Mouse (Mus musculus): ENCODE measurements at regions not wholly inside any gene's neighbourhood (a gene's known extent, or its start where the extent isn't known, plus 50 kb on each side); places are given as distances from the start of the nearest gene placed in this dataset.

DNA sequence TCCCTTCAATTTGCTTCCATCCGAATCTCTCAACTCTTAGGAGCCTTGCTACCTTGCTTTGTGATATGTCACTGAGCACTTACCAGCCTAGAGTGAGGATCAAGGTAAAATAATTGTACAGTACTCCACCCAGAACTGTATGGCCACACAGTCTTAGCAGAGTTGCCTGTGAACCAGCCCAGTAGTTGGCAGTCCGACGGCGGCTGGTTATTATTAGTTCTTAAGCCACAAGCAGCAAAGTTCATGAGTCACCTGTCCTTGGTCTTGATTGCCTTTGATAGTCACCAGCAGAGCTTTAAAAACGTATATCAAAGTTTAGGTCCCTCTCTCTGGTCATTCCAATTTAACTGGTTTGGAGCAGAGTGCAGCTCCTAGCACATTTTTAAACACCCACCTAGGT lies 109.1 kb downstream of the Icos start:
- Histone ChIP-seq H3K4me3 (replicated peaks) (no peak overlapping the region), H3K36me3 (replicated peaks; ENCODE audit: low read length) (no peaks in the 10 kb centered on the region), H3K4me1 (no peaks in the 10 kb centered on the region), H3K9me3 (no peaks in the 10 kb centered on the region), H3K27me3 (replicated peaks) (no peaks in the 10 kb centered on the region)
- TF ChIP-seq GATA1 (IDR thresholded peaks at IDR 0.05; ENCODE audit: borderline replicate concordance, low read length) (no peak), FLI1 (IDR thresholded peaks at IDR 0.05; ENCODE audit: low read length) (no peak)

DNA sequence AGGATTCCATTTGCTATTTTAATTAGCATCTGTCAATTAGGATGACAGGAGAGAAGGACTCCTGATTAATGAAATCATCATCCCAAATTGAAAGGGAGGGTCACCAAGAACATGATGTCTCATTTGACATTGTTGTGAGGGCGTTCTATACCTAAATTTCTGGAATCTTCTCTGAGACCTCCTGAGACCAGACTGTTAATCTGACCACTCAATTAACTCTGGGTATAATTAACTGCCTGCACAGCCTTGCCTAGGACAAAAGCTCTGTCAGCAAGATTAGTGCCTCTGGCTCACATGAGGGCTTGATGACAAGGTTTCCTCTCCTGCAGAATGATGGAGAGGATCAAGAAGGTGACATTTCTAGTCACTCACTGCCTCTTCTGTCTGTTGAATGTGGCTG lies 113.1 kb downstream of the Icos start:
- H3K4me1 ChIP-seq, result no peaks in the 10 kb centered on the region
- H3K9me3 ChIP-seq, result no peaks in the 10 kb centered on the region
- no peak overlapping the region for H3K4me3 ChIP-seq (replicated peaks)
- TF ChIP-seq GATA1 (IDR thresholded peaks at IDR 0.05; ENCODE audit: borderline replicate concordance, low read length) (no peak), FLI1 (IDR thresholded peaks at IDR 0.05; ENCODE audit: low read length) (no peak)
- H3K36me3 ChIP-seq (replicated peaks; ENCODE audit: low read length), result no peaks in the 10 kb centered on the region
- no peaks in the 10 kb centered on the region for H3K27me3 ChIP-seq (replicated peaks)

DNA sequence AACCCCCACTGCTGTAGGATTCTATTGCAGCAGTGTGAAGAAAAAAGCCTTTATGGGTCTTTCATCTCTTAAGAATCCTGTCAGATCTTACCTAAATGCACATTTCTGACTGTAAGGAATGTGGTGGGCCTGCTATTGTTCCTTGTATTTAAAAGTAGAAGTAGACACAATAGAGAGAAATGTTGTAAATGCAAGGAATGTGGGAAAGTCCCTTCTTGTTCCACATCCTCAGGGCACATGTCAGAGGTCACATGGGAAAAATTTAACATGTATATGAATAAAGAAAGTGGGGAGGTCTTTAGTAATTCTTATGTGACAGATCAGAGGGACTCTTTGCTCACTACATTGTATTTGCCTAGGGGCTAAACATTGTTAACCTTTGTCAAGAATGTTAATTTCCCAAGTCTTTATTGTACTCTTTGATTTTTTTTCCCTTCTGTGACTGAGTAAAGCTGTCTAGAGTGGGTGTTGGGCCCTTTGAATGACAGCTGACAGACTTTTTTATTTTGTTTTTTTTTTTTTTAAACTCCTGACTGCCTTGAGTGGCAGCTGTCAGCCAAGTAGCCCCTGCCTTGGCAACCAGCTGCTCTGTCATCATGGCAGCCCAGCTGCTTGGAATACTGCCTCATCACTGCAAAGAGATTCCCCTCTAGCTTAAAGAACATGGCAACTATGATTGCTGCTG lies 117.9 kb downstream of the Icos start:
- H3K4me1 ChIP-seq, result no peaks in the 10 kb centered on the region
- no peaks in the 10 kb centered on the region for H3K36me3 ChIP-seq (replicated peaks; ENCODE audit: low read length)
- H3K4me3 ChIP-seq (replicated peaks), result no peak overlapping the region
- no peaks in the 10 kb centered on the region for H3K27me3 ChIP-seq (replicated peaks)
- no peak for TF ChIP-seq FLI1 (IDR thresholded peaks at IDR 0.05; ENCODE audit: low read length)
- no peak for TF ChIP-seq GATA1 (IDR thresholded peaks at IDR 0.05; ENCODE audit: borderline replicate concordance, low read length)
- H3K9me3 ChIP-seq, result no peaks in the 10 kb centered on the region

GRCm38 (mm10) chr1:61099341-61099740 lies 121.6 kb downstream of the Icos start:
- no peaks in the 10 kb centered on the region for H3K27me3 ChIP-seq (replicated peaks)
- no peak overlapping the region for H3K4me3 ChIP-seq (replicated peaks)
- no peaks in the 10 kb centered on the region for H3K9me3 ChIP-seq
- no peaks in the 10 kb centered on the region for H3K36me3 ChIP-seq (replicated peaks; ENCODE audit: low read length)
- H3K4me1 ChIP-seq, result no peaks in the 10 kb centered on the region
- TF ChIP-seq FLI1 (IDR thresholded peaks at IDR 0.05; ENCODE audit: low read length) (no peak), GATA1 (IDR thresholded peaks at IDR 0.05; ENCODE audit: borderline replicate concordance, low read length) (no peak)

DNA sequence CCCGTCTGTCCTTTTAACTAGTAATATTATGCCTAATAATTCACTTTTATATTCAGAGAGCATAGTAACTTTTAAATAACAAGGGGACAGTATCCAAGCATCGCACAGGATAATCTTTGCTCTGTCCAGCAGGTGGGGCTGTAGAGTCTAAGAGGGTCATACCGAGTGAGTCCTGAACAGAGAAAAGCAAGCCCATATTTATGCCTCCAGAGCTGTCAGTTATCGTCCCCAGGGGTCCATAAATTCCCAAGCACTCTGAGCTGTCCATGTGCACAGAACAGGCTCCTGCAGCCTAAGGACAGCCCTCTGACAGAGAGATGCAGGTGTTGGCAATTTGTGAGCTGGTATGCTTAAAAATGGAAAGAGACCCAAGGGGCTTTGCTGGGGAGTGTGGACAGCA lies 124.0 kb downstream of the Icos start:
- no peaks in the 10 kb centered on the region for H3K36me3 ChIP-seq (replicated peaks; ENCODE audit: low read length)
- H3K27me3 ChIP-seq (replicated peaks), result no peaks in the 10 kb centered on the region
- H3K4me1 ChIP-seq, result no peaks in the 10 kb centered on the region
- TF ChIP-seq FLI1 (IDR thresholded peaks at IDR 0.05; ENCODE audit: low read length) (no peak), GATA1 (IDR thresholded peaks at IDR 0.05; ENCODE audit: borderline replicate concordance, low read length) (no peak)
- no peaks in the 10 kb centered on the region for H3K9me3 ChIP-seq
- no peak overlapping the region for H3K4me3 ChIP-seq (replicated peaks)

DNA sequence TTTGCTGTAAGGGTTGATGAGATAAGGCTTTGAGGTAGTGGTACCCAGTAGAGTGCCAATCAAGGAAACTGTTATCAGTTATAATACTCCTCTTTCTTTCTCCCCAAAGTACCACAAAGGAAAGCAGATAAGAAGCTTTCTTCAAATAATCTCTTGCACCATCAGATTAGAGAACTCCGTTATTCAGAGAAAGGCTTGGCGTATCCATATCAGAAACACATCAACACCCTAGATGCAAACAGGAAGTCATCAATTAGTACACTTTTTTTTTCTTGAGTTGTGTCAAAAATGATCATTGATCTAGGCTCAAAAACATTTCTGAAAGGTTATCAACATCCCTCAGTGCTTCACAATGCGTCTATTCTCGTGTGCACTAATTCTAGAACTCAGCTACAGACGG lies 124.6 kb downstream of the Icos start:
- Histone ChIP-seq H3K27me3 (replicated peaks) (no peaks in the 10 kb centered on the region), H3K36me3 (replicated peaks; ENCODE audit: low read length) (no peaks in the 10 kb centered on the region), H3K9me3 (no peaks in the 10 kb centered on the region), H3K4me3 (replicated peaks) (no peak overlapping the region), H3K4me1 (no peaks in the 10 kb centered on the region)
- TF ChIP-seq FLI1 (IDR thresholded peaks at IDR 0.05; ENCODE audit: low read length) (no peak), GATA1 (IDR thresholded peaks at IDR 0.05; ENCODE audit: borderline replicate concordance, low read length) (no peak)

DNA sequence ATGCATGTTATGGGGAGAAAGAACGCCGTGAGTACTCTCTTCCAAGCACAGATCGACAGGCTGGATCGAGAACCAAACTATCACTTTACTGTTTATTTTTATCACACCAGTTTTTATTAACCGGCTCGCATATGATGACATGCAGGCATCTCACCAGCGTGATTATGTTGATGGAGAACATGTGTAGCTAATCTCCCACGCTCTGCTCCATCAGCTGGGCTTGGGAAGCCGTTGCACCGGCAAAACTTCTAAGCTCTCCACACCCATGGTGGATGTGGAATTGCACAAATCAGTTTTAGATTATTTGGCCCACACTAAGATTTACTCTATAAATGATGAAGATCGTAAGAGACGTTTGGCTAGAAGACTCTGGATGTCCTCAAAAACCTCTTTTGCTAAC lies 125.9 kb downstream of the Icos start:
- no peaks in the 10 kb centered on the region for H3K36me3 ChIP-seq (replicated peaks; ENCODE audit: low read length)
- no peak overlapping the region for H3K4me3 ChIP-seq (replicated peaks)
- no peaks in the 10 kb centered on the region for H3K4me1 ChIP-seq
- H3K9me3 ChIP-seq, result no peaks in the 10 kb centered on the region
- TF ChIP-seq GATA1 (IDR thresholded peaks at IDR 0.05; ENCODE audit: borderline replicate concordance, low read length), result no peak
- TF ChIP-seq FLI1 (IDR thresholded peaks at IDR 0.05; ENCODE audit: low read length), result no peak
- H3K27me3 ChIP-seq (replicated peaks), result no peaks in the 10 kb centered on the region

GRCm38 (mm10) chr1:61111731-61112309 lies 134.1 kb downstream of the Icos start:
- no peak for TF ChIP-seq FLI1 (IDR thresholded peaks at IDR 0.05; ENCODE audit: low read length)
- TF ChIP-seq GATA1 (IDR thresholded peaks at IDR 0.05; ENCODE audit: borderline replicate concordance, low read length), result no peak

GRCm38 (mm10) chr1:61117535-61117934 lies 139.8 kb downstream of the Icos start:
- Histone ChIP-seq H3K4me3 (replicated peaks) (no peak overlapping the region), H3K9me3 (no peaks in the 10 kb centered on the region), H3K27me3 (replicated peaks) (no peaks in the 10 kb centered on the region), H3K36me3 (replicated peaks; ENCODE audit: low read length) (no peaks in the 10 kb centered on the region), H3K4me1 (no peaks in the 10 kb centered on the region)
- no peak for TF ChIP-seq FLI1 (IDR thresholded peaks at IDR 0.05; ENCODE audit: low read length)
- TF ChIP-seq GATA1 (IDR thresholded peaks at IDR 0.05; ENCODE audit: borderline replicate concordance, low read length), result no peak

More at GRCm38 (mm10) chr1:61111731-61112309, 134.1 kb downstream of the Icos start:
- Histone ChIP-seq H3K36me3 (replicated peaks; ENCODE audit: low read length) (no peaks in the 10 kb centered on the region), H3K4me1 (no peaks in the 10 kb centered on the region), H3K27me3 (replicated peaks) (no peaks in the 10 kb centered on the region), H3K4me3 (replicated peaks) (no peak overlapping the region), H3K9me3 (peaks cover 6% of the 10 kb centered on the region; the same call in 1 of the 2 replicates)

DNA sequence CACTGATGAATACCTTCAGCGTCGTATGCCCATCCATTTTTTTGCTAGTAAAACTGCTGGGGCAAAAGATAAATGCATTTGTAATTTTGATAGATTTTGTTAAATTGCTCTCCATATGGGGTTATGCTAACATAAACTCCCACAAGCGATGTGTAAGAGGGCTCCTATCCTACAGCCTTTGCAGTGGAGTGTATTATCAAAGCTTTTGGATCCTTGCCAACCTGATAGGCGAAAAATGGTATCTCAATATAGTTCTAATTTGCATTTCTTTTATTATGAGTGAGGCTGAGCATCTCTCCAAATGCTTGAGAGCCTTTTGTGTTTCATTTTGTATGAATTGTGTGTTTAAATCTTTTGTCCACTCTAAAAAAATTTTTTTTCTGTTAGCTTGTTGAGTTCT lies 140.3 kb downstream of the Icos start:
- H3K4me1 ChIP-seq, result no peaks in the 10 kb centered on the region
- H3K36me3 ChIP-seq (replicated peaks; ENCODE audit: low read length), result no peaks in the 10 kb centered on the region
- TF ChIP-seq GATA1 (IDR thresholded peaks at IDR 0.05; ENCODE audit: borderline replicate concordance, low read length) (no peak), FLI1 (IDR thresholded peaks at IDR 0.05; ENCODE audit: low read length) (no peak)
- H3K27me3 ChIP-seq (replicated peaks), result no peaks in the 10 kb centered on the region
- H3K4me3 ChIP-seq (replicated peaks), result no peak overlapping the region
- no peaks in the 10 kb centered on the region for H3K9me3 ChIP-seq

Data from megakaryocyte, embryonic 14.5 days (primary cell).